Mouse (Mus musculus): ENCODE measurements around the gene Nufip1.

DNA sequence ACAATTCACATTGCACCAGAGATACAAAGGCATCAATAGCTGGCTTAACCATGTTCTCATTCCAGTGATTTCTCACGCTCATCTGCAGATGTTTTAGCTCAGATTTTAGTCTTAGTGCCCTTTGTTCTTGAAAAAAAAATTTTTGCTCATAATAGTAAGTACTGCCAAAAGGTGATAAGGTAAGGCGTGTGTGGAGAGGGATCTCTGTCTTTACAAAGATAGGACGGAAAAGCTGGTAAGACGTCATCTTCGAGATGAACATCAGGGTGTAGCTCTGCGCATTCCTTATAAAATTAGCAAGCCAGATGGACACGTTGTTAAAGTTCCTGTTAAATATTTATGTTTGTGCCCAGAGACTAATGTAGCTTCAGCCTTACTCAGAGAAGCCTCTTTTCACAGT lies 35.2 kb downstream of the Nufip1 start:
- TF ChIP-seq CTCF (conservative IDR thresholded peaks at IDR 0.05; ENCODE audit: insufficient read depth, insufficient read length, low read depth, low read length) (no peak), POLR2A (IDR thresholded peaks at IDR 0.05; ENCODE audit: low read depth, low read length) (no peak)

Measured in kidney, adult 2 months (tissue).